Mouse (Mus musculus) E14TG2a.4 (cell line): ENCODE results near the gene Phc1.
A peak's percentile ranks its signal among the peaks of the same experiment; 100 is the strongest.
"Not testable (repeated sequence)": the region's sequence is repeated elsewhere in the genome, so short reads cannot be mapped to it uniquely, and the experiment has no call there.

Experiments used
- H3K27me3 ChIP-seq: 2 replicates; pipeline ENCODE4 v1.6.1; 2014; ENCODE audit warnings: low read length, control low read depth; ENCODE audit not compliant: insufficient read depth
- H3K36me3 ChIP-seq: 2 replicates; pipeline ENCODE4 v1.6.1; 2014; ENCODE audit warnings: low read length, control low read depth; ENCODE audit not compliant: insufficient read depth
- H3K4me1 ChIP-seq: replicated peaks from 2 replicates; pipeline ENCODE4 v1.6.1; 2014; ENCODE audit warnings: low read depth, low read length, control low read depth
- H3K4me3 ChIP-seq: replicated peaks from 2 replicates; pipeline ENCODE4 v1.5.1; 2014; ENCODE audit warnings: mild to moderate bottlenecking, low read length
- H3K9me3 ChIP-seq: 2 replicates; pipeline ENCODE4 v1.6.1; 2014; ENCODE audit warnings: low read length, control low read depth
- CTCF ChIP-seq: conservative IDR thresholded peaks from 2 replicates; pipeline ENCODE4 v1.5.1; 2014; ENCODE audit warnings: low read length
- NANOG ChIP-seq: IDR thresholded peaks from 2 replicates; pipeline ENCODE4 v1.6.1; 2014; ENCODE audit warnings: borderline replicate concordance, low read length, mixed read lengths
- POU5F1 ChIP-seq: IDR thresholded peaks from 2 replicates; pipeline ENCODE4 v1.6.1; 2014; ENCODE audit warnings: low read length, borderline replicate concordance

Gene Phc1

GRCm38 (mm10) chr6:122366287-122366686 lies 25.9 kb upstream of the Phc1 start:
- peaks cover 3% of the 10 kb centered on the region; the same call in 1 of the 2 replicates for H3K36me3 ChIP-seq

GRCm38 (mm10) chr6:122365706-122366105 lies 25.3 kb upstream of the Phc1 start:
- H3K4me3 ChIP-seq: peak overlapping the region; percentile 33

More at GRCm38 (mm10) chr6:122366287-122366686, 25.9 kb upstream of the Phc1 start:
- Histone ChIP-seq H3K9me3 (peaks cover 5% of the 10 kb centered on the region), H3K4me1 (peaks cover 71% of the 10 kb centered on the region), H3K4me3 (peak overlapping the region; percentile 33), H3K27me3 (no peaks in the 10 kb centered on the region)
- TF ChIP-seq POU5F1 (no peak), NANOG (peak; percentile 30; the same call in 1 of the 2 replicates)

GRCm38 (mm10) chr6:122357089-122357488 lies 16.7 kb upstream of the Phc1 start:
- H3K9me3 ChIP-seq: no peaks in the 10 kb centered on the region
- TF ChIP-seq CTCF (no peak), NANOG (no peak), POU5F1 (no peak)
- peaks cover 31% of the 10 kb centered on the region for H3K4me1 ChIP-seq
- H3K4me3 ChIP-seq: no peak overlapping the region
- no peaks in the 10 kb centered on the region for H3K27me3 ChIP-seq
- H3K36me3 ChIP-seq: no peaks in the 10 kb centered on the region

More at GRCm38 (mm10) chr6:122365706-122366105, 25.3 kb upstream of the Phc1 start:
- Histone ChIP-seq H3K27me3 (no peaks in the 10 kb centered on the region), H3K4me1 (peaks cover 65% of the 10 kb centered on the region), H3K9me3 (peaks cover 5% of the 10 kb centered on the region), H3K36me3 (peaks cover 3% of the 10 kb centered on the region; the same call in 1 of the 2 replicates)
- TF ChIP-seq POU5F1 (no peak), CTCF (no peak), NANOG (no peak)

GRCm38 (mm10) chr6:122355909-122356308 lies 15.5 kb upstream of the Phc1 start:
- H3K9me3 ChIP-seq: no peaks in the 10 kb centered on the region
- peak overlapping the region; percentile 63 for H3K4me3 ChIP-seq
- no peaks in the 10 kb centered on the region for H3K36me3 ChIP-seq
- no peaks in the 10 kb centered on the region for H3K27me3 ChIP-seq
- H3K4me1 ChIP-seq: peaks cover 41% of the 10 kb centered on the region
- TF ChIP-seq CTCF (no peak), NANOG (no peak), POU5F1 (no peak)

- not testable (repeated sequence) for H3K9me3 ChIP-seq
- Histone ChIP-seq H3K4me1 (peaks cover 86% of the 10 kb centered on the region), H3K36me3 (peaks cover 11% of the 10 kb centered on the region)
These were observed 7.0 kb upstream of the Phc1 start for GRCm38 (mm10) chr6:122347326-122347725.

GRCm38 (mm10) chr6:122346399-122346798 lies 6.0 kb upstream of the Phc1 start:
- Histone ChIP-seq H3K36me3 (peaks cover 11% of the 10 kb centered on the region), H3K9me3 (no peaks in the 10 kb centered on the region), H3K4me1 (peaks cover 80% of the 10 kb centered on the region), H3K27me3 (no peaks in the 10 kb centered on the region), H3K4me3 (peak overlapping the region; percentile 66)
- no peak for TF ChIP-seq NANOG
- no peak for TF ChIP-seq CTCF
- no peak for TF ChIP-seq POU5F1

More at GRCm38 (mm10) chr6:122347326-122347725, 7.0 kb upstream of the Phc1 start:
- H3K27me3 ChIP-seq, H3K4me3 ChIP-seq: not testable (repeated sequence)

- no peaks in the 10 kb centered on the region for H3K27me3 ChIP-seq
- H3K9me3 ChIP-seq: no peaks in the 10 kb centered on the region
- TF ChIP-seq NANOG (no peak), POU5F1 (no peak), CTCF (no peak)
- peak overlapping the region; percentile 66 for H3K4me3 ChIP-seq
- peaks cover 76% of the 10 kb centered on the region for H3K4me1 ChIP-seq
- H3K36me3 ChIP-seq: peaks cover 11% of the 10 kb centered on the region
These were observed 5.4 kb upstream of the Phc1 start for GRCm38 (mm10) chr6:122345731-122346130.

GRCm38 (mm10) chr6:122344386-122345116 lies 4.2 kb upstream of the Phc1 start:
- peak overlapping the region; percentile 66 for H3K4me3 ChIP-seq
- peaks cover 11% of the 10 kb centered on the region for H3K36me3 ChIP-seq
- H3K9me3 ChIP-seq: no peaks in the 10 kb centered on the region
- H3K27me3 ChIP-seq: no peaks in the 10 kb centered on the region
- no peak for TF ChIP-seq CTCF
- TF ChIP-seq POU5F1: no peak
- TF ChIP-seq NANOG: no peak
- peaks cover 64% of the 10 kb centered on the region for H3K4me1 ChIP-seq

GRCm38 (mm10) chr6:122343719-122344118 lies 3.4 kb upstream of the Phc1 start:
- Histone ChIP-seq H3K36me3 (peaks cover 11% of the 10 kb centered on the region), H3K4me3 (peak overlapping the region; percentile 66), H3K4me1 (peaks cover 59% of the 10 kb centered on the region), H3K27me3 (no peaks in the 10 kb centered on the region), H3K9me3 (no peaks in the 10 kb centered on the region)
- TF ChIP-seq NANOG: no peak
- no peak for TF ChIP-seq POU5F1
- no peak for TF ChIP-seq CTCF
